ENCODE assay signal across 10 mouse cellular contexts in the genomic region with DNA sequence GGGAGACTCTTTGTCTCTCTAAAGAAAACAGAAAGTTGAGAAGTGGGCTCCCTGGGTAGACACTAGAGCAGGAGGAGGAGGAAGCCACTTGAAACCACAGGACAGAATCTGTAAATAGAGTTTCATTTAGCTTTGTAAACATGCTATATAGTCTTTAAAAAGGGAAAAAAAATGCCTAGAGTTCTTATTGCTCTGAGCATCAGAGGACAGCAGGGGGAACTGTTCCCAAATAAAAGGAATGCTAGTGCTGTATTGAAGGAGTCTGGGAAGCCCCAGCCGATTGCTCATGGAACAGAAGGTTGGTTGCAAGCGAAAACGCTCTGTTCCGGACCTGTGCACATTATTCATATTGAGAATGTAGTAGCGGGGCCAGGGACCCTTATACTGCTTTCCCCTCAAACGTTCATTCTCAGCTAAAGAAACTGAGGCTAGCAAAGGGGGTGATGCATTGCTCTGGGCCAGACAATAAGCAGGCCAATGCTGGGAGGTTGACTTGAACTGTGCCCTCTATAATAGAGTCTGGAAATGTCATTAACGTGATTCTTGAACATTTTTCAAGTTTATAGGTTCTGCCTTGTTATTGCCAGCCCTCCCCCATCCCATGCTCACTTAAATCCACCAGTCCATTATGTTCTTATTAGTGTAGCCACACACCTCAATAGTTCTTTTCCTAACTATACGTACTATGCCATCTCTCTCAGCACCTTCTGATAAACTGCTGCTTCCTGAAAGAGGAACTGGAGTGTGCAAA. TPM values are rescaled to one million over a fixed set of nuclear protein-coding genes. Genes with fewer than 3 reads are reported as not detected.
DNase-seq lines count a peak whose midpoint lies in the region; ATAC-seq lines count a peak whose summit lies in the region.
"Had no signal": no experiment of that assay in that cellular context is flagged by ENCODE, and none has a peak within 500 bp of the region (broad histone marks: within the 10 kb centered on the region; RNA-seq: fewer than 3 reads in every experiment).

No protein-coding gene starts in this region.

- H3K36me3 ChIP-seq in stomach, embryonic 14.5 days (ENCODE audit: control insufficient read depth, insufficient read depth, low read length): no peaks in the 10 kb centered on the region
- H3K36me3 ChIP-seq: embryonic facial prominence, embryonic 12.5 days had no signal

- no peak overlapping the region for H3K27ac ChIP-seq in stomach, embryonic 14.5 days (ENCODE audit: low read length)
- H3K27ac ChIP-seq: embryonic facial prominence, embryonic 12.5 days had no signal

- no peaks in the 10 kb centered on the region for H3K9me3 ChIP-seq in stomach, embryonic 14.5 days (ENCODE audit: control insufficient read depth, low read depth, low read length)
- H3K9me3 ChIP-seq: embryonic facial prominence, embryonic 12.5 days had no signal

- no peaks in the 10 kb centered on the region for H3K4me1 ChIP-seq in stomach, embryonic 14.5 days (ENCODE audit: control insufficient read depth, insufficient read depth, low read length)

- H3K27me3 ChIP-seq in stomach, embryonic 14.5 days (ENCODE audit: control insufficient read depth, insufficient read depth, low read length): no peaks in the 10 kb centered on the region
- H3K27me3 ChIP-seq: embryonic facial prominence, embryonic 12.5 days had no signal

- 28% methylated on average over 8 of the region's 8 CpGs for WGBS in stomach, embryonic 14.5 days

- DNase-seq in cerebellum, postnatal 10 days: peak; percentile 34 to 38
- no peak for DNase-seq in cerebellum, adult 8-10 months
- peak; percentile 26 for DNase-seq in right cerebral cortex, postnatal 14 days
- DNase-seq in right cerebral cortex, postnatal 36 days (ENCODE audit: low spot score in 2 of 2): no peak
- DNase-seq in layer of hippocampus, adult 9-11 months: peak; percentile 47
- DNase-seq in urinary bladder, postnatal 4 days (ENCODE audit: low spot score in 2 of 2): no peak
- no peak for DNase-seq in ovary, postnatal 14 days (ENCODE audit: low spot score)

- peak; percentile 56; the same call in 1 of the 2 replicates for ATAC-seq in stomach, embryonic 14.5 days (ENCODE audit: insufficient number of reproducible peaks, insufficient read depth, low FRiP score, low read depth)

- no peak overlapping the region for H3K9ac ChIP-seq in stomach, embryonic 14.5 days (replicated peaks; ENCODE audit: low read depth, low read length)
- H3K9ac ChIP-seq: embryonic facial prominence, embryonic 12.5 days had no signal

- no peak overlapping the region for H3K4me2 ChIP-seq in stomach, embryonic 14.5 days (replicated peaks; ENCODE audit: low read depth, low read length)
- H3K4me2 ChIP-seq: embryonic facial prominence, embryonic 12.5 days had no signal

- H3K4me3 ChIP-seq in stomach, embryonic 14.5 days (ENCODE audit: low read depth, low read length): no peak overlapping the region
- H3K4me3 ChIP-seq: embryonic facial prominence, embryonic 12.5 days had no signal

RNA-seq across cellular contexts. Expression of gene Timd4, which starts 37.8 kb away (rescaled TPM):
- 0.12 and 0.15 TPM in 2 replicates for polyA plus RNA-seq in stomach, embryonic 14.5 days (2014; fragmentation: Nextera tagmentation; extraction: Ambion mirVana)
- polyA plus RNA-seq: C2C12 had no signal

Comparison
In these comparisons a context has a peak if more than half of its experiments do, and no peak if none do; other contexts are left out.
1. DNase-seq: peak in cerebellum, postnatal 10 days (2 of 2), right cerebral cortex, postnatal 14 days (single experiment) and layer of hippocampus, adult 9-11 months (single experiment); none in cerebellum, adult 8-10 months (single experiment), right cerebral cortex, postnatal 36 days (0 of 2), urinary bladder, postnatal 4 days (0 of 2) and ovary, postnatal 14 days (single experiment).